Mouse (Mus musculus) layer of hippocampus, adult 9-10 months (tissue): ENCODE data around the gene Vopp1.

Source experiments
- DNase-seq: peaks from one replicate; pipeline ENCODE4 v3.0.0; 2022; ENCODE audit warnings: low spot score

Vopp1 gene

GRCm38 (mm10) chr6:57782658-57783057, 42.3 kb downstream of the Vopp1 start:
- DNase-seq: no peak

- no peak for DNase-seq
Measured at GRCm38 (mm10) chr6:57780359-57780758, 44.6 kb downstream of the Vopp1 start.

GRCm38 (mm10) chr6:57773792-57774191, 51.2 kb downstream of the Vopp1 start:
- DNase-seq: no peak

GRCm38 (mm10) chr6:57770467-57771190, 54.3 kb downstream of the Vopp1 start:
- DNase-seq: no peak

- DNase-seq: no peak
Measured at GRCm38 (mm10) chr6:57768948-57769525, 55.9 kb downstream of the Vopp1 start.

GRCm38 (mm10) chr6:57767112-57767868, 57.7 kb downstream of the Vopp1 start:
- no peak for DNase-seq

- no peak for DNase-seq
Measured at GRCm38 (mm10) chr6:57766287-57766686, 58.7 kb downstream of the Vopp1 start.

GRCm38 (mm10) chr6:57765095-57765878, 59.7 kb downstream of the Vopp1 start:
- peak; percentile 18 for DNase-seq

GRCm38 (mm10) chr6:57763054-57763453, 61.9 kb downstream of the Vopp1 start:
- DNase-seq: no peak

GRCm38 (mm10) chr6:57753962-57754759, 70.8 kb downstream of the Vopp1 start:
- no peak for DNase-seq

- no peak for DNase-seq
Measured at GRCm38 (mm10) chr6:57745748-57746129, 79.2 kb downstream of the Vopp1 start.

GRCm38 (mm10) chr6:57744974-57745747, 79.8 kb downstream of the Vopp1 start:
- DNase-seq: no peak

GRCm38 (mm10) chr6:57744123-57744522, 80.8 kb downstream of the Vopp1 start:
- no peak for DNase-seq

- no peak for DNase-seq
Measured at GRCm38 (mm10) chr6:57743333-57743732, 81.6 kb downstream of the Vopp1 start.

- no peak for DNase-seq
Measured at GRCm38 (mm10) chr6:57742749-57743148, 82.2 kb downstream of the Vopp1 start.

- DNase-seq: no peak
Measured at GRCm38 (mm10) chr6:57721347-57721746, 103.6 kb downstream of the Vopp1 start.

GRCm38 (mm10) chr6:57711726-57712125, 113.2 kb downstream of the Vopp1 start:
- no peak for DNase-seq

- DNase-seq: no peak
Measured at GRCm38 (mm10) chr6:57706721-57707120, 118.2 kb downstream of the Vopp1 start.

GRCm38 (mm10) chr6:57703703-57704102, 121.3 kb downstream of the Vopp1 start:
- no peak for DNase-seq

- peak; percentile 84 for DNase-seq
Measured at GRCm38 (mm10) chr6:57702743-57703499, 122.0 kb downstream of the Vopp1 start.
